Mouse (Mus musculus) cerebellum, adult 2 months (tissue): ENCODE measurements around the gene Galk2.

Experiments used
- CTCF ChIP-seq: fragments of 200-500 bp; IDR thresholded peaks from 2 replicates; pipeline ENCODE4 v1.5.1; 2011; ENCODE audit warnings: low read depth, mild to moderate bottlenecking, control low read depth, low read length, moderate library complexity, borderline replicate concordance; ENCODE audit not compliant: insufficient read depth
- POLR2A ChIP-seq: fragments of 200-500 bp; IDR thresholded peaks from 2 replicates; pipeline ENCODE4 v1.6.1; 2011; ENCODE audit warnings: low read length, control low read depth, borderline replicate concordance; ENCODE audit not compliant: insufficient read depth

GRCm38 (mm10) chr2:125973207-125973606, 114.3 kb downstream of the Galk2 start:
- TF ChIP-seq POLR2A (no peak), CTCF (no peak)
